Mouse (Mus musculus) myocyte (in vitro differentiated cells): ENCODE data around the gene Fes. TPM values are rescaled to one million over a fixed set of nuclear protein-coding genes. Genes with fewer than 3 reads are reported as not detected.

Experiments
- H3K27me3 ChIP-seq: one replicate; pipeline ENCODE4 v1.6.1; 2011; ENCODE audit not compliant: control insufficient read depth, insufficient read depth, insufficient read length
- H3K36me3 ChIP-seq: one replicate; pipeline ENCODE4 v1.6.1; 2011; ENCODE audit not compliant: control insufficient read depth, insufficient read depth
- H3K4me2 ChIP-seq: one replicate; pipeline ENCODE4 v1.6.1; 2011; ENCODE audit warnings: low read depth, control low read depth
- H3K4me3 ChIP-seq: one replicate; pipeline ENCODE4 v1.5.1; 2011; ENCODE audit warnings: mild to moderate bottlenecking, control low read depth, moderate library complexity
- H3K79me2 ChIP-seq: one replicate; pipeline ENCODE4 v1.6.1; 2011; ENCODE audit not compliant: control insufficient read depth, insufficient read depth
- H3ac ChIP-seq: one replicate; pipeline ENCODE4 v1.6.1; 2011; ENCODE audit not compliant: control insufficient read depth, insufficient read length
- CEBPB ChIP-seq: IDR thresholded peaks from 2 replicates; pipeline ENCODE4 v1.6.1; 2011; ENCODE audit warnings: mild to moderate bottlenecking, moderate library complexity; ENCODE audit not compliant: poor library complexity, insufficient read depth, severe bottlenecking
- E2F4 ChIP-seq: IDR thresholded peaks from one replicate; pipeline ENCODE4 v1.6.1; 2011; ENCODE audit warnings: mild to moderate bottlenecking, control low read depth, moderate library complexity; ENCODE audit not compliant: insufficient read depth
- MAX ChIP-seq: IDR thresholded peaks from one replicate; pipeline ENCODE4 v1.6.1; 2011; ENCODE audit warnings: low read depth, mild to moderate bottlenecking, control low read depth
- MYOD1 ChIP-seq, 3 experiments: IDR thresholded peaks; one replicate each; pipeline ENCODE4 v1.6.1; 2011; ENCODE audit warnings: control low read depth in 2 of 3, low read depth in 2 of 3, mild to moderate bottlenecking in 2 of 3, moderate library complexity in 1 of 3; ENCODE audit not compliant: insufficient read length in 2 of 3, control insufficient read depth in 1 of 3
- MYOG ChIP-seq, 3 experiments: IDR thresholded peaks; one replicate each; pipeline ENCODE4 v1.6.1; 2011; ENCODE audit warnings: control low read depth in 2 of 3, low read depth in 2 of 3, mild to moderate bottlenecking in 2 of 3; ENCODE audit not compliant: insufficient read length in 2 of 3, control insufficient read depth in 1 of 3, insufficient read depth in 1 of 3
- POLR2A ChIP-seq: IDR thresholded peaks from one replicate; pipeline ENCODE4 v1.6.1; 2011; ENCODE audit warnings: low read depth, mild to moderate bottlenecking, control low read depth, moderate library complexity; ENCODE audit not compliant: insufficient read length
- POLR2AphosphoS2 ChIP-seq: IDR thresholded peaks from one replicate; pipeline ENCODE4 v1.6.1; 2011; ENCODE audit warnings: low read depth, control low read depth; ENCODE audit not compliant: insufficient read length
- REST ChIP-seq: IDR thresholded peaks from one replicate; pipeline ENCODE4 v1.6.1; 2011; ENCODE audit warnings: mild to moderate bottlenecking, control low read depth, moderate library complexity; ENCODE audit not compliant: insufficient read depth, insufficient read length
- SRF ChIP-seq: IDR thresholded peaks from one replicate; pipeline ENCODE4 v1.6.1; 2011; ENCODE audit warnings: low read depth; ENCODE audit not compliant: control insufficient read depth, insufficient read length
- TCF12 ChIP-seq: IDR thresholded peaks from one replicate; pipeline ENCODE4 v1.6.1; 2011; ENCODE audit warnings: mild to moderate bottlenecking, control low read depth; ENCODE audit not compliant: poor library complexity, insufficient read depth, severe bottlenecking
- TCF3 ChIP-seq: IDR thresholded peaks from one replicate; pipeline ENCODE4 v1.6.1; 2011; ENCODE audit warnings: low read depth, control low read depth; ENCODE audit not compliant: insufficient read length
- USF1 ChIP-seq: IDR thresholded peaks from one replicate; pipeline ENCODE4 v1.6.1; 2011; ENCODE audit warnings: low read depth, mild to moderate bottlenecking, control low read depth, moderate library complexity
- polyA plus RNA-seq: library from polyadenylated mRNA; unstranded; fragments of >200 nt; fragmentation: generic; extraction: Trizol; gene quantifications from one replicate; pipeline ENCODE4 v1.2.1, GENCODE M21; 2012; ENCODE audit warnings: missing spikeins

The Fes gene
- polyA plus RNA-seq, 1 experiment: 0.54 TPM

- Histone ChIP-seq H3K36me3 (no peaks in the 10 kb centered on the region), H3ac (no peak overlapping the region), H3K4me2 (no peak overlapping the region), H3K79me2 (no peaks in the 10 kb centered on the region), H3K4me3 (no peak overlapping the region), H3K27me3 (no peaks in the 10 kb centered on the region)
- TF ChIP-seq CEBPB (no peak), TCF12 (no peak), MAX (no peak), MYOD1 (IDR thresholded peaks at IDR 0.05; ENCODE audit: control insufficient read depth in 1 of 3, insufficient read length in 2 of 3, low read depth in 2 of 3) (no peak), REST (no peak), MYOG (IDR thresholded peaks at IDR 0.05; ENCODE audit: control insufficient read depth in 1 of 3, insufficient read depth in 1 of 3, insufficient read length in 2 of 3, low read depth in 2 of 3) (no peak), USF1 (no peak), POLR2AphosphoS2 (no peak), SRF (no peak), POLR2A (no peak), TCF3 (no peak), E2F4 (no peak)
These were observed 13.9 kb downstream of the Fes start for GRCm38 (mm10) chr7:80373850-80374249.

GRCm38 (mm10) chr7:80373352-80373751 is 14.4 kb downstream of the Fes start:
- no peaks in the 10 kb centered on the region for H3K27me3 ChIP-seq
- no peaks in the 10 kb centered on the region for H3K79me2 ChIP-seq
- H3K4me2 ChIP-seq: no peak overlapping the region
- no peak overlapping the region for H3K4me3 ChIP-seq
- H3ac ChIP-seq: no peak overlapping the region
- no peak for TF ChIP-seq MYOG (IDR thresholded peaks at IDR 0.05; ENCODE audit: control insufficient read depth in 1 of 3, insufficient read depth in 1 of 3, insufficient read length in 2 of 3, low read depth in 2 of 3)
- TF ChIP-seq CEBPB: no peak
- TF ChIP-seq TCF3: no peak
- no peak for TF ChIP-seq POLR2A
- no peak for TF ChIP-seq SRF
- TF ChIP-seq E2F4: no peak
- TF ChIP-seq MAX: no peak
- no peak for TF ChIP-seq REST
- H3K36me3 ChIP-seq: no peaks in the 10 kb centered on the region

GRCm38 (mm10) chr7:80372667-80373066 is 15.1 kb downstream of the Fes start:
- no peaks in the 10 kb centered on the region for H3K36me3 ChIP-seq
- no peak overlapping the region for H3K4me3 ChIP-seq
- H3ac ChIP-seq: no peak overlapping the region
- H3K79me2 ChIP-seq: no peaks in the 10 kb centered on the region
- no peak overlapping the region for H3K4me2 ChIP-seq
- no peak for TF ChIP-seq CEBPB
- TF ChIP-seq TCF12: no peak
- TF ChIP-seq POLR2A: no peak
- no peak for TF ChIP-seq MYOG (IDR thresholded peaks at IDR 0.05; ENCODE audit: control insufficient read depth in 1 of 3, insufficient read depth in 1 of 3, insufficient read length in 2 of 3, low read depth in 2 of 3)
- no peak for TF ChIP-seq E2F4
- TF ChIP-seq USF1: no peak
- no peaks in the 10 kb centered on the region for H3K27me3 ChIP-seq

GRCm38 (mm10) chr7:80372166-80372565 is 15.6 kb downstream of the Fes start:
- no peak for TF ChIP-seq SRF
- no peaks in the 10 kb centered on the region for H3K27me3 ChIP-seq
- H3K79me2 ChIP-seq: no peaks in the 10 kb centered on the region
- H3K36me3 ChIP-seq: no peaks in the 10 kb centered on the region
- no peak overlapping the region for H3ac ChIP-seq
- no peak overlapping the region for H3K4me2 ChIP-seq
- no peak overlapping the region for H3K4me3 ChIP-seq

- H3K36me3 ChIP-seq: no peaks in the 10 kb centered on the region
- peak within 1 kb of the TSS; percentile 62 for H3ac ChIP-seq
- peak within 1 kb of the TSS; percentile 84 for H3K4me2 ChIP-seq
- no peaks in the 10 kb centered on the region for H3K27me3 ChIP-seq
- TF ChIP-seq USF1 (no peak), POLR2A (peak; percentile 67), MYOG (IDR thresholded peaks at IDR 0.05; ENCODE audit: control insufficient read depth in 1 of 3, insufficient read depth in 1 of 3, insufficient read length in 2 of 3, low read depth in 2 of 3) (peak in 2 of 3 experiments; percentile 16 to 52), CEBPB (no peak), TCF12 (no peak), POLR2AphosphoS2 (no peak), MAX (no peak), REST (no peak), SRF (no peak), MYOD1 (IDR thresholded peaks at IDR 0.05; ENCODE audit: control insufficient read depth in 1 of 3, insufficient read length in 2 of 3, low read depth in 2 of 3) (peak in 2 of 3 experiments; percentile 23 to 32), E2F4 (no peak), TCF3 (no peak)
- H3K79me2 ChIP-seq: no peaks in the 10 kb centered on the region
- H3K4me3 ChIP-seq: peak within 1 kb of the TSS; percentile 41
These were observed 16.6 kb downstream of the Fes start, which contains the start of gene Man2a2 for GRCm38 (mm10) chr7:80371041-80371751. TSS of gene Man2a2 (minus strand) at chr7:80371375.
